Mouse (Mus musculus) heart, adult 8-10 months (tissue): Measurements from ENCODE around the gene Plek2. TPM values are rescaled to one million over a fixed set of nuclear protein-coding genes. Genes with fewer than 3 reads are reported as not detected.
"Not testable (repeated sequence)": the region's sequence is repeated elsewhere in the genome, so short reads cannot be mapped to it uniquely, and the experiment has no call there.

Experiments used
- DNase-seq: peaks from one replicate; pipeline ENCODE4 v3.0.0; 2022; ENCODE audit warnings: low spot score
- total RNA-seq, 4 experiments: library from RNA; stranded (reverse); gene quantifications; 2 replicates each; pipeline ENCODE4 v1.2.4; 2022

Gene Plek2
- total RNA-seq, result under 1 TPM in 3 of 4 experiments, not detected in 1; 0.22 to 0.49 (median 0.38) TPM

DNA sequence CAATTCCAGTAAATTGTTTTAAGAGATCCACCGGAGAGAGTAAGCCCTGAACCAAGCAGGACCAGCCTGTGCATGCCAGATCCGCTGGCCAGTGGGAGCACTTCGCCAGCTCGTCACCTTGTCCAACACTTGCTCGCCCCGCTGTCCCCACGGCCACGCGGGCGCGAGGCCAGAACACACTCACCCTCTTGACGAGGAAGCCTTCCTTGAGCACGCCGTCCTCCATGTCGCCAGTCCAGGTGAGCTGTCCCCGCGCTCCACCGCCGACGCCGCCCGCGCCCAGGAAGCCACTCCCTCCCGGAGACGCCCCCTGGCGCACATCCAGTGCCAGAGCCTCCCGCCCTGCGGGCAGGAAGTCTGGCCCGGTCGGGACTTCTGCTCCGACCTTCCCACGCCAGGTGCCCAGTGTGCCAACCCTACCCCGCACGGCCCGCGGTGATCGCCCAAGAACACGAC is at the start of gene Plek2:
TSS of gene Plek2 (minus strand) at position 258 of the 456 bp plus-strand sequence.
- no peak for DNase-seq

DNA sequence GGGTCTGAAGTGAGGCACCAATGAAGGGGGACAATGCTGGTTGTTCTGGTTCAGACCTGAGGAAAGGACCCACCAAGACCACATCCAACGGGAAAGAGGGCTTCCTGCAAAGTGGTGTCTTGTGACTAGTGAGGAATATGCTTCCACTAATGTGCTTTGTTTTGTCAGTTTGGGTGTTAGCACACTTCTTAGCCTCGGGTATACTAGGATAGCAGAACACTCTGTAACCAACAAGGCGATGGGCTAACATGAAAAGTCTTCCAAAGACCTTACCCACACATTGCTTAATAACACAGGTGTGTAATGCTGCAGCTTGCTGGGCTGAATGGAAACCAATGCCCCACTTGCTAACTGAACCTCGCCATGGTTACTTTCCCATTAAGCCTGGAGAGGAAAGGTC is 49.6 kb upstream of the Plek2 start:
- no peak for DNase-seq

DNA sequence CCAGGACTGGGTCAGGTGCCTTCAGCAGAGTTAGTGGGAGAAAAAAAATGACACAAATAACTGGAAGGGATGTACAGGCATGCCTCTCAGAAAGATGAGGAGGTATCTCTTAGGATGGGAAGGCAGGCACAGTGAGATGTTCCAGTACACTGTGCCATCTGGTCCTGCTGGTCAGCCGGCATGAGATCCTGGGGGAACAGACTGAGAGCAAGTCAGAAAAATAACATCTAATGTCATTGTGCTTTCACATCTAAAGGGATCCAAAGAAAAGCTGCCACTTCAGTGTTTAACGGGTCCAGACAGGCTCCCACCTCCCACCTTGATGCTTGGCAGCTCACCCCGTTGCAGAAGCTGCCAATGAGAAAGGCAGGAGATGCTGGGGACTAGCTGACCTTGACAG is 45.7 kb upstream of the Plek2 start:
- no peak for DNase-seq

DNA sequence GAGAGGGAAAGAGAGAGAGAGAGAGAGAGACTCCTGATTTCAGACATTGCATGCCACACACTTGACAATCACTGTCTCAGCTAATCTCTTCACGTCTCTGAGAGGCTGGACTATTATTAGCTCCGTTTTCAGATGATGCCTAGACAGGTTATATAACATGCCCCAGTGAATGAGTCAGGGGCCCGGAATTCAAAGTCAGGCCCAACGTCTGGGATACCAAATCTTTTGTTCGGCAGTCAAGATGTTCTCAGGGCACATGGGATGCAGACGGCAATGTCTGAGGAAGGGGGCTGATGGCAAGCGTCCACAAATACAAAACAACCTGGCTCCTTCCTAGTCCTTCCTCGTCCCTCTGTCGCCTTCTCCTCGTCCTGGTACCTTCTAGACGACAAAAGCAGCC is 45.3 kb upstream of the Plek2 start:
- peak; percentile 2 for DNase-seq

DNA sequence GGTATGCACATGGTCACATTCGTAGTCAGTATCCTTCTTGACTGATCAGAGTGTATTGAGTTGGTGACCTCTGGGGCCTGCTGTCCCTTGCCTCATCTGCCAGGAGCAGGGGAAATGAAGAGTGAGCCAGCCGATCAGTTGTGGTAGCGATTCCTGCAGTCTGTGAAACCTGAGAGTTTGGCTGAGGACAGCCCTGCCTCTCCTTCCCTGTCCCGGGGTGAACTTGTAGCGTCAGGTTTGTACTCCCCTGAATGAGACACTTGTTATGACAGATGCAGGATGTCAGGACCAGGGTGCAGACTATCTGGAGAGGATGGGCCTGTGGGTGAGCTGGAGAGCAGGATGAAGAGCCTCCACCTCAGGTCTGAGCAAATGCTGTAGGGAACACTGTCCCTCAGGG is 40.9 kb upstream of the Plek2 start:
- DNase-seq, result no peak

DNA sequence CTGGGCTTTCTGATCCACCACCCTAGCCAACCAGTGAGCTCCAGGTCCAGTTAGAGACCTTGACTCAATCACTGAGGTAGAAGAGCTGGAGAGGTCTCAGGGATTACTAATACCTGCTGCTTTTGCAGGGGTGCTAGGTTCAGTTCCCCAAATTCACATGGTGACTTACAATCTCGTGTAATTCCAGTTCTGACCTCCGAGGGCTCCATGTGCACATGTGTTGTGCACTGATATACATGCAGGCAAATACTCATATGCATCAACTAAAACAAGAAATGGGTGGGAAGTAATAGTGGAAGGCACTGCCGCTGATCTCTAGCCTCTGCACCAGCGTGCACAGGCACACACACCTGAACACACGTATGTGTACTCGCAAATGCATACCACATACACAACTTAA is 40.4 kb upstream of the Plek2 start:
- no peak for DNase-seq

DNA sequence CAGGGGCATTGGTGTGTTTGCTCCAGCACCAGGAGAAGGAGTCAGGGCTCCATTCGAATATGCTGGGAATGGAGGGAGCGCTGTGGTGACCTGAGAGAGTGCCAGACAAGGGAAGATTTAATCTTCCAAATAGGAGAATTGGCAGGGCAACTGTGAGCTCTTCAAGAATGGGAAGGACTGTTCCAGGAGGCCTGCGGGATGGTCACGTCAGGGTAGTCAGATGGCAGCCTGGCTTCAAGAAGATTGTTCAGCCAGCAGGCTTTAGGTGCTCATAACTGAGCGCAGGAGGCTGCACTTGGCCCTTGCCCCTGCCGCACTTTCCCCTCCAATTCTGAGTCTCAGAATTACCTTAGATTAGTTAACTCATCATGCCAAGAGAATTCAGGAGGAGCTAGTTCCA is 36.2 kb upstream of the Plek2 start:
- no peak for DNase-seq

DNA sequence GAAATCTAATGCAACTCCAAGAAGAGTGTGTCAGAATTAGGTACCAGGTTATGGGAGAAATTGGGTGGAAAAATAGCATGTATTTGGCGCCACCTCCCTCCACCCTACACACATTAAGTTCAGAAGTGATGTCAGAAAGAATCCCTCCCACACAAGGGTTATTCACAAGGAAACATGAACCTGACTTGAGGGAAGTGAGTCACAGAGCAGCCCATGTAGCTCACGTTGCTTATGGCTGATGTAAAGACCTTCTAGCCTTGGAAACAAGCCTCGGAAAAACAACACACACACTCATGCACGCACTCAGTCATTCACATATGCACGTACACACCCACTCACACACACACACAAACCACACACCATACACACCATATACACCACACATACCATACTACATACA is 33.3 kb upstream of the Plek2 start:
- DNase-seq, result no peak

DNA sequence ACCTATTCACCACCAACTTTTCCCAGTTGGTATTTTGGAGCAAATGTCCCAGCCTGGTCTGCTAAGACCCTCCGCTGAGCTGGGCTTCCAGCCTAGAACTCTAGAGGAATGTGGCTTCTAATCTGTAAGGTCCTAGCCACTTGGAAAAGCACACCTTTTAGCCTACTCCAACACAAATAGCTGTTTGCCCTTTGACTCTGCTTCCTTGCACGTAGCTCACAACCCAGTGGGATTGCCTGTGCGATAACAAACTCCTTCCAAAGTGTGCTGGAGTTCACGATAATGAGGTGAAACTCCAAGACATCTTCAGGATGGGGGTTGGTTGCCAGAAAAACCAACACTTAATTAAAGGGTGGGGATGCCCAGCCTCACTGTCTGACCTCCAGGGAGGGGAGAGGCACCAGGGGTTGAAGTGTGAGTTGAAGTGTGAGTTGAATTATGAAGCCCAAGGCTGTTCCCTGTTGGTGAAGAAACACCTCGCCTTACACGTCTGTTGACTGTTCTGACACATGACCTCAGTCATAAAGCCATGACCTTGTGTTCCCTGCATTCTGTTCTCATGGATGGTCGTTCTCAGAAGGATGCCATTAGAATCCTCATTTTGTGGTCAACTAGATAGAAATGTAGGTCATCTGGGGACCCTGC is 32.8 kb upstream of the Plek2 start:
- DNase-seq, result no peak

DNA sequence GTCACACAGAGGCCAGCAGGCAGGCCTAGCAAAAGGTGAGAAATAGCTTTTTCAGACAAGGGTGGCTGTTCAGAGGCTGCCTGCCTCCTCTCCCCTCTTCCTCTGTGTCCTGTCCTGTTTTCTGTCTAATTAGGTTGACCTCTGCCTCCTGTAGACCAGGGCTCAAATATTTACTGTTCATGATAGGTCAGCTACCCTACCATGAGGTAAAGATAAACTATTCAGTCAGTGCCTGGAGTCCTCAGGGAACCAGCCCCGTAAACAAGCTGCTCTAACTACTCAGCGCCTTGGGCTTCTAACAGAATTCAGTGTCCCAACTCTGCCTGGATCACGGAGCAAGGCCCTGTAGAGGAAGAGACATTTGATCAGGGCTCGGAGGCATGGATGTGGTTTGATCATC is 29.7 kb upstream of the Plek2 start:
- no peak for DNase-seq

DNA sequence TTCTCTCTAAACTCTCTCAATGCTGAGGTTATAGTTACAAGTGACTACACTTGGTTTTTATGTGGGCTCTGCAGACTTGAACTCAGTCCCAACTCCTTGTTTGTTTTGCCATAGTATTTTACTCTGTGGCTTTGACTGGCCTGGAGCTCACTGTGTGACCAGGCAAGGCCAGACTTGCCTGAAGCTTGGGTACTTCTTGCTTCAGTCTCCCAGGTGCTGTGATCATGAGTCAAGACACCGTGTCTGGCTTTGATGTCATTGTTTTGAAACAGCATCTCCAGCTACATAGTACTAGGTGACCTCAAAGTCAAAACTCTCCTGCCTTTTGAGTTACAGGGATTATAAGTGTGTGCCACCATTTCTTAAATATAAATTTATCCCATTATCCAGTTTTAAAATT is 23.1 kb upstream of the Plek2 start:
- DNase-seq, result no peak

DNA sequence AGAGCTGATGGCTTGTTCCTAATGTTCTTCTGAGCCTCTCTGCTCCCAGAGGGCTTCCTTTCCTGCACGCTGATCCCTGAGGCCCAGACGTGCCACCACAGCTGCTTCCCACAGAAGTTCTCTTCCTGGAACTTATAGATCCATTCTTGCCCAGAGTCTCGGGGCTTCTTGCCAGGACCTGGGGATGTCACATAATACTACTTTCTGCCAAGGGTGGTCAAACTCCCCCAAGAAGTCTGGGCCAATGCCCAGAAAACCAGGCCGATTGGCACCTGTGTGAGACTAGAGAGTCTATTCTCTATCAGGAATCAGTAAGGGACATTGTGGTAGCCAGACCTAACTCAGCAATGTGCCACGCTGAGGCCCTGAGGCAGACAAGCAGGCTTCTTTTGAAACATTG is 20.5 kb upstream of the Plek2 start:
- no peak for DNase-seq

DNA sequence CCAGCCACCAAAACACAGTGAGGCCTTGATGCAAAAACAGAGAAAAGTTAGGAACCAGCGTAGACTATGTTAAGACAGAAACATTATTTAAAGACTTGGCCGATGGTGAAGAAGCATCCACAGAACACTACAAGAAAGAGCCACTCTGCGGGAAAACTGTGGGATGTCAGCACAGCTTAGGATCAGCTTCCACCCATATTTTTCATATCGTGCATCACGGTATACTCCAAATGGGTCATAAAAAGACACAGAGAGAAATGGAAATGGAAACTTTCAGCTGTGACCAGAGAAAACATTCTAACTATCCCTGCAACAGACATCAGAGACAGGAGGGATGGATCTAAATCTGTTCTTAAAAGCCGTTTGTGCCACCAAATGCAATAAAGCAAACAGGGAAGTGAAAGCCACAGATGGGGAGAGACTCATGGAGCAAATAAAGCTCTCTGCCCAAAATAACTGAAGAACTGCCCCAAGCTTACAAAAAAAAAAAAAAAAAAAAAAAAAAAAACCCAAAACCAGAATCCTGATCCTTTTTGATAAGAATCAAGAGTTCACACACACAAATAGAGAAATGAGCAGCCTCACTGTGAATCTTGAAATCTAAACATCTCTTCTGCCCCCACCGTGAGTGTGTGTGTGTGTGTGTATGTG is 16.9 kb upstream of the Plek2 start:
- no peak for DNase-seq

DNA sequence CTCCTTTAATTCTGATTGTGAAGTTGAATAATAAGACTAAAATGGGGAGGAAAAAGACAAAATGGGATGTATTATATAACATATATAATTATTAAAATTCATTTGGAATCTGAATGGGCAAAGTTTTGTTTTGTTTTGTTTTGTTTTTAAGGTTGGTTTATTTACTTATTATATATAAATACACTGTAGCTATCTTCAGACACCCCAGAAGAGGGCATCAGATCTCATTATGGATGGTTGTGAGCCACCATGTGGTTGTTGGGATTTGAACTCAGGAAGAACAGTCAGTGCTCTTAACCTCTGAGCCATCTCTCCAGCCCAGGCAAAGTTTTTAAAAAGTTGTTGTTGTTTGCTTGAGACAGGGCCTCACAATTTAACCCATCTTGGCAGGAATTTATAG is 16.2 kb upstream of the Plek2 start:
- DNase-seq, result not testable (repeated sequence)

DNA sequence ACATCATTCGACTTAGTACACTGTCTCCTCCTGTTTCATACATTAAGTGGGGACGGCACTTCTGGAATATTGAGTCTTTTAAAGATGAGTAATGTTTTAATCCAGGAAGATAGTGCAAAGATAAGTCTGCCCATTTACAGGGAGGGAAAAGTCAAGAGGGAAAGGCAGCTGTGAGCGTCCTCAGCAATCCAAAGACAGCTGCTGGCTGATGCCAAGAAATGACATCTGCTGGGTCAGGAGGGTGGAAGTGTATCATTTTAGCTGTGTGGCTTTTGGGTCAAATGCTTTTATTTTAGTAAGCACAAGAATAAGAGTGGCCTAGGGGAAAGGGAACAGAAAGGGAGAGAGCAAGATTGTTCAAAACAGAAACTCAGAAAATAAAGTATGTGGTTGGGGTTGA is 15.3 kb upstream of the Plek2 start:
- no peak for DNase-seq

DNA sequence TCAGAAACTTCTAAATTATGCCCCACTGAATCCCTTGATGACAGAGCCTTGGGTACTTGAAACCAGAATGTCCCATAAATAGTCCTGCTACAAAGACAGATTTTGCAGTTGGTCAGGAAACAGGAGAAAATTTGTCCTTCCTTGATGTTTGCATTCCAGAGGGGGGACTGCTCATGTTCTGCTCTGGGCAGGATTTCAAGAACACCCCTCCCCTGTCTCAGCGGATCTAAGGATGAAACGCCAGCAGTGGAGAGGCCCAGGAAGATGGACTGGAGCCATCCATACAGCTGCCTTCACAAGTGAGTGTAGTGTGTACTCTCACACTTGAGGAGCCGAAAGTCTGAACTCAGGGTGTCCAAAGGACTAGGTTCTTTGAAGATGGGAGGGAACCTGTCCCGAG is 14.7 kb upstream of the Plek2 start:
- no peak for DNase-seq

DNA sequence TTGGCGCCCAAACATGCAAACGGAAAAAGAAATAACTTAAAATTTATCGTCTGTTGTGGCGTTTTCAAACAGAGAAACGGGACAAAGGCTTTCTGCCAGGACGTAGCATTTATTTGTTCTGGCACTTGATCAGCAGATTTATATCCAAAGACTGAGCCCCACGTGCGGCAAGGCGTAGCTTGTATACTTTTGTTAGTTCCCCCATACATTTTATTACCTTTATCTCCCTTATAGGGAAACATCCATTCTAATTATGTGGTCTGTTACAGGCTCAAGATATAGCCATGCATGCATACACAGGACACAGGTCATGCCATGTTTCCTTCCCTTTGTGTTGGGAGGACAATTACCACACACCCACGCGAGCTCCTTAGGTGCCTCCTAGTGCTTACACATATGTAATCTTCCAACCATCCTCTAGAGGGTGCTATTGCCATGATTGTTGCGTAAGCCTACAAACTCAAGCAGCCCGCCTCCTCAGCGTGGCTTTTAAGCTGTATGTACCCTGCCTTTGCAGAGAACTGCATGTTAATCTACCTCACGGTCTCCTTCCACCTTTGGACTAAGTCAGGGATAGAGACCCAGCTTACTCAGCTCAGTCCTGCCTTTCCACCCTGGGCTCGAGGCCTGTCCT is 12.4 kb upstream of the Plek2 start:
- DNase-seq, result peak; percentile 78

DNA sequence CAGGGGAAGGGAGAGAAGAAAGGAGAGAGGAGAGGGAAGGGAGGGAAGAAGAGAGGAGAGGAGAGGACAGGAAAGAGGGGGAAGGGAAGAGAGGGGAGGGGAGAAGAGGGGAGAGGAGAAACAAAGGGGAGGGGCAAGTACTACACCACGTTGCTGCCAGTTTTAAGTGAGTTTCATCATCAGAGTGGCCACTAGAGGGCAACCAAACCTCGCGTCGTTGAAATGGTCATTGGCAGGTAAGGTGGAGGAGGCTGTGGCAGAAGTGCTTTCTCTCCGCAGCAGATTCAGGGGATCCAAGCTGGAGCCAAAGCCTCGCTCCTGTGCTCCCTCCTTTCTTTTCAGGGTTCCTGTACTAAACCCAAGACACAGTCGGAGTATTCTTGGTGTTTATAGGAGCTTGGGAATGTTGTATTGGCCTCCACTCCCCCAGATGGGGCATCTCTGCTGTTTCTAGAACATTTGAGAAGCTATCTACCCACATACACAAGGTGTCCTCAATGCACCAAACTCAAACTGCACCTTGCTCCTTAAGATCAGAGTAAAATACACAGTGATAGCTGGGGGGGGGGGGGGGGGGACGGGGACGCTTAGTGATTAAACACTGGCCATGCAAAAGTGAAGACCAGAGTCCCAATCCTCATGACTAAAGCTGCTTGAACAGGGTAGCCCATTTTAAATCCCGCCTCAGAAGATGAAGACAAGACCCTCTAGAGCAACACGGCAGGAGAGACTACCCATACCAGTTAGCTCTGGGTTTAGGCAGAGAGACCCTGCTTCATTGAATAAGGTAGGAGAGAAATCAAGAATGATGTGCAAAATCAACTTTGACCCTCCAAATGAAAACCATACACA is 11.7 kb upstream of the Plek2 start:
- DNase-seq, result peak; percentile 81

DNA sequence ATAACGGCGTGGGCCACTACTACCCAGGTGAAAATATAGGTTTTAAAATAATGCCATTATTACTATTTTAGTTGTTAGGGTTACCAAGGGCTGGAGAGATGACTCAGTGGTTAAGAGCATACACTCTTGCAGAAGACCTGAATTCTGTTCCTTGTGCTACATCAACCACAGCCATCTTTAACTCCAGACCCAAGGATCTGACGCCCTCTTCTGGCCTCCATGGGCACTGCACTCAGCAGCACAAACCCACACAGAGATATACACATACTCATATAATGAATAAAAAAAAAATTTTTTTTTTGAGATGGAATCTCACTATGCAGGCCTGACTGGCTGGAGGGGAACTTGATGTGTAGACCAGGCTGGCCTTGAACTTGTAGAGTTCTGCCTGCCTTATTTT is 9.5 kb upstream of the Plek2 start:
- no peak for DNase-seq

DNA sequence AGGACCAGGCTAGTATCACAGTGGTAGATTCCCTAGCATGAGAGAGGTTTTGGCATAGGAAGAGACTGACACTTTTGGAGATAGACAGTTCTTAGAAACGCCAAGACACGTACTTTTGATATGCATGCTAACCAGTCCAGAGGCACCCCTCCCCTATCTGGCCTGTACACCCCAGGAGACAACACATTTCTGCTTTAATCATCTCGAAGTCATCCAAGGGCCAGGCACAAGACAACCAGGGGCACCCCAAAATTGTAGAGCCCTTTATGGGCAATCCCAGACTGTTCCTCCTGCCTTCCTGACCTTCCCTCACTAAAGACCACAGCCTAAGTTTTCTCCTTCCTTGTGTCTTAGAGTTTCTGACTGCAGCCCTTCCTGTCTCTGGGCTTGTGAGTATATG is 8.8 kb upstream of the Plek2 start:
- DNase-seq, result no peak

DNA sequence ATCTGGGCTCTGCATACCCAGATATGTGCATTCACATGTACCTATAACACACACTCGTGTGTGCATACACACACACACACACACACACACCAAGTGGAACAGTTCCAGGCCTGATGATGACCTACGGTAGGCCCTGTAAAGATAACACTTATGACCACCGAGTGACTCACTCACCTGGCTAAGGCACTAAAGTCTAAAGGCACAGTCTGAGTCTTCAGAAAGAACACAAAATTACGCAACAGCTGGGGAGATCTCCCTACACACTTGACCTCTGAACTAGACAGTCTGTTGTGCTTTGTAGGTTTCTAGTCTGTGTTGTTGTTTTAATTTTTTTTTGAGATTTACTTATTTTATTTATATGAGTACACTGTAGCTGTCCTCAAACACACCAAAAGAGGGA is 7.7 kb upstream of the Plek2 start:
- no peak for DNase-seq

DNA sequence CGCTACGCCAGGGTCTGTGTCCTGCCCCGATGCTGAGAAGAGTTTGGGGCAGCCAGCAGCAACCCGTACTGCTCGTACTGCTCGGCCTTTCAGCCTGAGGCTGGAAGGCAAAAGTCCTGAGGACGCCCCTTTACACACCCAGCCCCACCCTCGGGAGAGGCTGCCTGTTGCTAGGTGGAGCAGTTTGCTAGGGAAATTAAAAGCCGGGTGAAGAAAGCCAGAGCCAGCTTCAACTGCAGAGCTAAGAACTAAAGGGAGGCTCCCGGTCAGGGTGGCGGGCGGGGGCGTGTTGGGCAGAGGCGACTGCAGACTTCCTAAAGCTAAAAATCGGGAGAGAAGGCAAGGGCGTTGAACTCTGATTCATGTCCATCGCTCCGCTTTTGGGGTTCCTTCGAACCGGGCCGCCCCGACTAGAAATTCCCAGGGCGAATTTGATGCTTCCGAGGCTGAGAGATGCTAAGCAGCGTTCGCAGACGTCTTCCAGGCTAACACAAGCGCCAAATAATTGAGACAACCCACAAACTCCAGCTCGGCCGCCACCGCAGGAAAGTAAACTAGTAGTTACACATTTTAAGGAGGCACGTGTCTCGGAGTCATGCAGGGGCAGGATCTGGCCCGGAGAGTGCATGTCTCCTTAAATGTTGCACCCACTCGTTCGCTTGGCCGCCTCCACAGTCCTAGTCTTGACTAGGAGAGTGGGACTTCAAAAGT is 5.1 kb upstream of the Plek2 start:
- peak; percentile 31 for DNase-seq
